Mouse (Mus musculus) leukemia stem cell, adult 10-12 weeks (primary cell): ENCODE results near the gene Pbx4. TPM values are rescaled to one million over a fixed set of nuclear protein-coding genes. Genes with fewer than 3 reads are reported as not detected.

Source experiments
- polyA plus RNA-seq: library from polyadenylated mRNA; stranded (reverse); fragments of >175 nt; gene quantifications from 2 replicates; pipeline ENCODE4 v1.2.3, GENCODE M21; 2012; ENCODE audit warnings: low replicate concordance

Gene Pbx4
- 4.8 and 10.7 TPM in 2 replicates for polyA plus RNA-seq

GRCm38 (mm10) chr8:69832298-69832853 lies at the start of gene Pbx4:
Gene Pbx4, plus strand, starts transcription at chr8:69832491.

DNA sequence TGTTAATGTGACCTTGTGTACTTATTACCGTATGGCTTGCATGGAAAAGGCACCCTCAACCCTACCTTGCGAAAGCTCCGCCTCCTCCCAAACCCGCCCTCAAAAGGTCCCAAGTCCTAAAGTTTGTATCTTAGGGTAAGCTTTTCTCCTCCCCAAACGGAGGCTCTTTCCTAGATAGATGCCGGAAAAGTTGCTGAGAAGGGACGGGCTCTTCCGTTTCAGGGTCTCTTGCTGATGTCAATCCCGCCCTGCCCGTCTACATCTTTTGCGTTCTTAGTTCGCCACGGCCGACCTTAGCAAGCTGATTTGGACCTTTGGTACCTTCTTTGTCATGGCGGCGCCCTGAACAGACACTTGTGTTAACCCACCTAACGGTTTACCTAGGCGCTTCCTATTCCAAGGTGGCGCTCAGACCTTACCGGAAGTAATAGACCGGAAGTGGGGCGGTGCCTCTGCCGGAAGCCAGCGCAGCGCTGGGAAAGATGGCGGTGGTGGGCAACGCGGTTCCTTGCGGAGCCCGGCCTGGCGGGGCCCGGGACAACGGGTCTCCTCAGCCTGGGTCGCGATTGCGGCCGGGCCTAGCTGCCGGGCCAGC lies 41.4 kb upstream of the Pbx4 start, which contains the start of the genes Atp13a1 and Zfp866:
Atp13a1 (plus strand) TSS at position 391 of the 595 bp plus-strand sequence.
Zfp866 (minus strand) TSS at position 406 of the 595 bp plus-strand sequence.

GRCm38 (mm10) chr8:69808094-69808863 lies 24.0 kb upstream of the Pbx4 start, which contains the start of gene Gmip:
Gene Gmip, plus strand, starts transcription at chr8:69808679.

GRCm38 (mm10) chr8:69822386-69823191 lies 9.7 kb upstream of the Pbx4 start, which contains the start of gene Lpar2:
Gene Lpar2, plus strand, starts transcription at chr8:69822429.

DNA sequence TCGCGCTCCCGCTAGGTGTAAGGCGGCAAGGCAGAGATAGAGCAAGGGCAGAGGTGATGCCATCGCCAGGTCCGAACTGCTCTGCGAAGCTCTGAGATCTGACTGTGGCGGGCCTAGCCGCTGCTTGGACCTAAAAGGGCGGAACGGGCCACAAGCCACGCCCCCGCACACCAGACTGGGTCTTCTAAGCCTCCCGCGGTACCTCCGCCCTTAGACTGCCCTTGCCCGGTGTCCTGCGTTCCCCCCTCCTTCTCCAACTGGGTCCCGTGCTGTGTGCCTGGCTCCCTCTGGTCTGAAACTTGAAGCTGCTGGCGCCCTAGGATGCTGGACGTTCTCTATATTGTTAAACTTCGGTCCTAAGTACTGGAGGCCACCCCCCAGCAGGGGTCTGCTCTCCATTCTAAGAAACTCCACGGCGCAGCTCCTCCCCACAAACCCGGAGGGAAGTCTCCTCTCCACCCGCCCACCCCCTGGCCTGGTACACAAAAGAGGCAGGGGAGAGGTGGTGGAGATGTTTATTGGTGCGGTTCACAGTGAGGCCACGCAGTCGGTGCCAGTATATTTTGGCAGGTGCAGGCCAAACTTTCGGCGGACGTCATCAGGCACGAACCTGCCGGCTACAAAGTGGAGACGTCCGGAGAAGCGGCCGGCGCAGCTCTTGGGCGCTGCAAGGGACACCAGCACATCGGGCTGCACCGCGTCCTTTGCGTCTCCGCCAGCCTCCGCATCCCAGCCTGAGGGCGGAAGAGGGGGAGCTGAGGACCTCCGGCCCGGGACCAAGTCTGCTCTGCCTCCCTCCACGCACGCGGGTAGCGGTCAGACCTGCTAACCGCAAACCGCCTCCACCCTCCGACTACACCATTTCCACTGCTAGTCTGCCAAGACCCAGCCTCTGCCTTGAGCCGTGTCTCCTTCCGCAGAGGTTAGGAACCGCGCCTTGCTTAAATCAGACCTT lies 55.3 kb downstream of the Pbx4 start, which contains the start of gene Cilp2:
Cilp2 (minus strand) TSS at position 399 of the 955 bp plus-strand sequence.

GRCm38 (mm10) chr8:69902163-69903062 lies 70.1 kb downstream of the Pbx4 start, which contains the start of the genes Tssk6, Ndufa13 and Yjefn3:
Gene Tssk6, plus strand, starts transcription at chr8:69902184.
Gene Ndufa13, minus strand, starts transcription at chr8:69902558.
Gene Yjefn3, minus strand, starts transcription at chr8:69902712.

Other genes with a start within 250 kb of the Pbx4 start
- 0.45 and 0.89 TPM in 2 replicates for gene Zfp868, start 206.9 kb upstream of the Pbx4 start, polyA plus RNA-seq
- gene Zfp964, start 178.0 kb upstream of the Pbx4 start, polyA plus RNA-seq = 0.05 TPM in 1 of 2 replicates, not detected in the other
- gene Zfp869, start 121.8 kb upstream of the Pbx4 start, polyA plus RNA-seq = 1.1 TPM in 1 of 2 replicates, not detected in the other
- gene Zfp963, start 82.5 kb upstream of the Pbx4 start, polyA plus RNA-seq = 0.51 and 0.63 TPM in 2 replicates
- not detected in 2 replicates for gene Gm20422, start 57.6 kb upstream of the Pbx4 start, polyA plus RNA-seq
- gene Atp13a1, start 41.3 kb upstream of the Pbx4 start, polyA plus RNA-seq = 59.4 and 80.6 TPM in 2 replicates
- 0.55 and 3.2 TPM in 2 replicates for gene Zfp866, start 41.3 kb upstream of the Pbx4 start, polyA plus RNA-seq
- gene Gmip, start 23.8 kb upstream of the Pbx4 start, polyA plus RNA-seq = 27.8 and 54.2 TPM in 2 replicates
- gene Lpar2, start 10.1 kb upstream of the Pbx4 start, polyA plus RNA-seq = 0.12 and 0.23 TPM in 2 replicates
- gene Cilp2, start 55.2 kb downstream of the Pbx4 start, polyA plus RNA-seq = 0.13 and 0.27 TPM in 2 replicates
- gene Tssk6, start 69.7 kb downstream of the Pbx4 start, polyA plus RNA-seq = 2.6 and 3.2 TPM in 2 replicates
- gene Ndufa13, start 70.1 kb downstream of the Pbx4 start, polyA plus RNA-seq = 57.7 and 73.4 TPM in 2 replicates
- gene Yjefn3, start 70.2 kb downstream of the Pbx4 start, polyA plus RNA-seq = 0.77 and 2.5 TPM in 2 replicates
- gene Gatad2a, start 163.9 kb downstream of the Pbx4 start, polyA plus RNA-seq = 38.6 and 137 TPM in 2 replicates
- 51.9 and 82.1 TPM in 2 replicates for gene Mau2, start 210.2 kb downstream of the Pbx4 start, polyA plus RNA-seq
- gene Sugp1, start 210.3 kb downstream of the Pbx4 start, polyA plus RNA-seq = 46.3 and 66.4 TPM in 2 replicates
- gene Tm6sf2, start 240.4 kb downstream of the Pbx4 start, polyA plus RNA-seq = 1.1 TPM in 1 of 2 replicates, not detected in the other